Mouse (Mus musculus): Measurements from ENCODE around the gene Wdr35.
A peak's percentile ranks its signal among the peaks of the same experiment; 100 is the strongest.

Wdr35 gene

DNA sequence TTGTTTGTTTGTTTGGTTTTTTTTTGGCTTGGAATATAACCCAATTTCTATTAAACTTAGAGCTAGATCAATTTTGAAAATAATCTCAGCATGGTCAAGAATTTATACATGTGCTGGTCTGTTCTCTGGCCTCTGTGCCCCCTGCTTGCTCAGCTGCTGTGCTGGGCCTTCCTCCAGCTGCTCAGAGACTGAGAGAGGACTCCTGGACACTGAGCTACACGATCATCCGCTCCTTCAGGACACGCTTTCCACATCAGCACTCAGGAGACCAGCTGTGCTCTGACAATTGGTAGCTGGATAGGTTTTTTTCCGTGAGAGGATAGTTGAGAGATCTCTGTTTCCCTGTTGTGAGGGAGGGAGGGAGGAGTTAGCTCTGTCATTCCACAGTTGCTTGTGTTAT, 36.6 kb downstream of the Wdr35 start:
- no peak for DNase-seq

DNA sequence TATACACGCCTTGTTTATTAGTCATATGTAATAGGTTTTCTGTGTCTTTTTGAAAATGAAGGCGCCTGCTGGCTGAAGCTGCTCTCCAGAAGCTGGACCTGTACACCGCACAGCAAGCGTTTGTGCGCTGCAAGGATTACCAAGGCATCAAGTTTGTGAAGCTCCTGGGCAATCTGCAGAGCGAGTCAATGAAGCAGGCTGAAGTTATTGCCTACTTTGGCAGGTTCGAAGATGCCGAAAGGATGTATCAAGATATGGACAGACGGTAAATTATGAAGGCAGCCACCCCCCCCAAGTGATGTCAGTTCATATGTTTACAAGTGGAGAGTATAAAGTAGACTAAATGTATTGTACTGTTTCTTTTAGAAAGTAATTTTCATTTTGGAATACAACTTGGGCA, 42.7 kb downstream of the Wdr35 start:
- no peak for DNase-seq

DNA sequence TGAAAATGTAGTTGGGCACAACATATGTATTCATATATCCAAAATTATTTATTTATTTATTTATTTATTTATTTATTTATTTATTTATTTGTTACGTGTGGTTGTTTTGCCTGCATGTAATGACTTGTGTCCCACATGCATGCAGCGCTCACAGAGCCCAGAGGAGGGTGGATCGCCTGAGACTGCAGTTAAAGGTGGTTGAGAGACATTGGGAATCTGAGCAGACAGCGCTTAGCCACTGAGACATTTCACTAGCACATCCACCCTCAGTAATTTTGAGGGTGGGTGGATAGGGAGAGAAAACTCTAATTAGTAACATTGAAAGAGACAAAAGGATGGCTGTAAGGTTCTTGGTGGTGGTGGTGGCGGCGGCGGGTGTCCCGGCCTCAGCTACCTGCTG, 46.7 kb downstream of the Wdr35 start:
- no peak for DNase-seq

DNA sequence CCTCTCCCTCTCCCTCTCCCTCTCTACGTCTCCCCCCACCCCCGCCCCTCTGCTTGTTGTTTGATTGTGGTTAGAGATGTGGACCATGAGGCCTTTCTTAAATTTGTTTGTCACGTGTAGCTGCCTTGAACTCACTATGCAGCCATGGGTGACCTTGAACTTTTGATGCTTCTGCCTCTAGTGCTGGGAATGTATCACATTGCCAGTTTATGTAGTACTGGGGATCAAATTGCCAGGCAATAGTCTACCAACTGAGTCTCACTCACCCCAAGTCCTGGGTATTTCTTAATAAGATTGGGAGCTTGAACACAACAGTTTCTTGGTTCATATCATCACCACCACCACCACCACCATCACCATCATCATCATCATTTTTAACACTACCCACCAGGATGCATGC, 47.3 kb downstream of the Wdr35 start:
- DNase-seq = no peak

DNA sequence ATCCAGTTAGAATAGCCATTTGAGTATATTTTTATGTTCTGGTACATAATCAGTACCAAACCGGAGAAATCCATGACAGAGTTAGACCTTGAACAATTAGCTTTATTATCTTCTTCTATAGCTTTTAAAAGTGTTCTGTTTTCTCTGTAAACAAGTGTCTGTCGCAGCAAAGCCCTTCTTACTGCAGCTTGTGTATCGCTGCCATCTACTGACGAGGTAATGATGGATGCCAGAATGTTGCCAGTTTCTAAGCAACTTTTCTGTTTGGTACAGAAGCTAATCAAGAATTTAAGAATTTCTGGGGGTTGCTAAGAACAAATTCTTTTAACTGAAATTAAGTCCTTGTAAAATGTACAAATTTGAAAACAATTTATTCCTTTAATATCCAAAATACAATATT, 49.3 kb downstream of the Wdr35 start:
- DNase-seq = no peak

DNA sequence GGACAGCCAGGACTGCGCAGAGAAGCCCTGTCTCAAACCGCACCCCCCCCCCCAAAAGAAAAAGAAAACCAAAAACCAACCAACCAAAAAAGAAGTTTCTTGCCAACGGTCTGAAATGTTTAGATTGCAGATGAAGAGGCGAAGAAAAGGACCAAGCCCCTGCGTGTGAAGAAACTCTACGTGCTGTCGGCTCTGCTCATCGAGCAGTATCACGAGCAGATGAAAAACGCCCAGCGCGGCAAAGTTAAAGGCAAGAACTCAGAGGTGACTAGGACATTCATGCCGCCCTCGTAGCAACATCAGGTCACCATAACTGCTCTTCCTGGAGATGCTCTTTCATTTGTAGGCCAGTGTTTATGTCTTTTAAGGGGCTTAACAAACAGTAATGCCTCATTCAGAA, 50.4 kb downstream of the Wdr35 start:
- DNase-seq = no peak

DNA sequence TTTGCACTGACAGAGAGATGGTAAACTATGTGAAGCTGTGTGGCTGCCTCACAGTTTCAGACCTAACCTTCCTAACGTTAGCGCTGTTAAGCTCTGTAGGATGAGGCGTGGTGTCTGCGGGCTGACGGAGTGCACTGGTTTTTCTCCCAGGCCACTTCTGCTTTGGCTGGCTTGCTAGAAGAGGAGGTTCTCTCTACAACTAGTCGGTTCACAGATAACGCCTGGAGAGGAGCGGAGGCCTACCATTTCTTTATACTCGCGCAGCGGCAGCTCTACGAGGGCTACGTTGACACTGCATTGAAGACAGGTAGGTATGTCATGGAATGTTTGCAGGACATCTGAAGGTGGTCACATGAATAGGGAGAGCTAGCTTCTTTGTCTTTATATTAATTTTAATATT, 51.0 kb downstream of the Wdr35 start:
- no peak for DNase-seq

DNA sequence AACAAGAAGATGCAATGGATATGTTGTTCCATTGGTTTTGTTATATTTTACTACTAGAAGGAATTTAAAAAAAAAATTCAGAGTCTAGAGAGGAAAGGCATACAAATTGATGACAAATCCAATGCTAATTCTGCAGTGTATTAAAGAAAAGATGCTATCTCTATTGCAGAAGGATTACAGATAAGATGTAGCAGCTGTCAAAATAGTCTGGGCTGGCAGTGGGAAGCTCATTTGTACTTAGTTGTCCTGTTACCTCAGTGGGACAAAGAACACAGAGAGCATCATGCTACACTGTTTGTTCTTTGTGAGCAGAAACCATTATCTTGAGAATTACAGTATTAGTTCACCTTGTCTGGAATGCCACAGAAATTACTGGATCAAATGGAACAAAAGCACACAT, 53.2 kb downstream of the Wdr35 start:
- DNase-seq = no peak

DNA sequence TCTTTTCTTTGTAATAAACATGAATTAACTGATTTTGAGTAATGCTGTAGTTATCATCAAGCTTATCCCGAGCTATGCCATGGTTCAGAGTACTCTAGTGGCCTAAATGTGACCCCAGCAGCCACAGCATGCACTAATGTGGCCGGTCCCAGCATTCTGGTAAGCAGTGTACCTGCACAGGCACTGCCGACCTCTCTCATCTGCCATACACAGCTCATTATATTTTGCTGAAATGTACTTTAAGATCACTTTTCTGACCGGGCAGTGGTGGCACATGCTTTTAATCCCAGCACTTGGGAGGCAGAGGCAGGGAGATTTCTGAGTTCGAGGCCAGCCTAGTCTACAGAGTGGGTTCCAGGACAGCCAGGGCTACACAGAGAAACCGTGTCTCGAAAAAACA, 55.1 kb downstream of the Wdr35 start:
- DNase-seq = peak; percentile 28

DNA sequence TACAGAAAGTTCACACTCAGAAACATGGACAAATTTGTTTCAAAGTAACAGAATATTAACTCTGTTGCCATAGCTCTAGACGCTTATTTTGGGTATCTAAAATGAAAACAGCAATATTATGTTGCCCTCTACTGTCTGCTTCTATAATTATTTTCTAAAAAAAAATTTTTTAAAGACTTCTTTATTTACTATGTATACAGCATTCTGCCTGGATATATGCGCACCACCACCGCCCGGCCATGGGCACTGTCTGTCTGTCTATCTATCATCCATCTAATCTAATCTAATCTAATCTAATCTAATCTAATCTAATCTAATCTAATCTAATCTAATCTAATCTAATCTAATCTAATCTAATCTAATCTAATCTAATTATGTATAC, 55.8 kb downstream of the Wdr35 start:
- no peak for DNase-seq

DNA sequence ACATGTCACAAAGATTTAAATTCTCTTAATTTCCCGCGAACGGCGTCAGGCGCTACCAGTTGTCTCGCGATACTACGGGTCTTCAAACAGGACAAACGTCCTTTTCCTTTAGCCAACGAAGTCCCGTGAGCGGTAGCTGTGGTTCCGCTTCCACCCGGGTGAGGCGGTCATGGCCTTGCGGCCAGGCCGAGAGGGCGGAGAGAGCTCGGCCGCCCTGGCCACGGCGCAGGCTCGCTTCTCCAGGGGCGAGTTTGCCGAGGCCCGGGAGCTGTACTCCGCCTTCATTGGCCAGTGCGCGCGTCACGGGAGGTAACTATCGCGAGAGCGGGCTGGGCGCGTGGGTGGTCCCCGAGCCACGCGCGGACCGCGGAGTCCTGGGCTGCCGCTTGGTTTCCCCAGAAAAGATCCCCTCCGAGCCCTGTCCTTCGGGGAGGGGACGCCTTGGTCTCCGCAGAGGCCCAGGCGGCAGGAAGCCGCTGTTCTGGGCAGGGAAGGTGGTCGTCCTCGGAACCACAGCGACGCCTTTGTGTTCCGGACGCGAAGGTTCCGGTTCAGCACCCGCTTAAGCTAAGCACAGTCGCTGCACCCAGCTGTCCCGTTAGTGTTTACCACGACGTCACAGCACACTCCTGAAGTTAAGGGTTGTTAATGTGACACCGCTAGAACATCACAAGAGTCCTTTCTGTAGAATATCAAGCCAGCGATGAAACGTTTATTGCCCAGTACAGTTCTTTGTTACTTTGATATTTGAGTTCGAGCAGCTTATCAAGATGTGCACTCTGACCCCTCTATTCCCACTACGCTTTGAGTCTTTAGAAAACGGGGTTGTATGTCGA, 56.4 kb downstream of the Wdr35 start, which contains the start of gene Ttc32:
Gene Ttc32 (plus strand): TSS at position 110 of the 836 bp plus-strand sequence.
- peak; percentile 94 for DNase-seq

DNA sequence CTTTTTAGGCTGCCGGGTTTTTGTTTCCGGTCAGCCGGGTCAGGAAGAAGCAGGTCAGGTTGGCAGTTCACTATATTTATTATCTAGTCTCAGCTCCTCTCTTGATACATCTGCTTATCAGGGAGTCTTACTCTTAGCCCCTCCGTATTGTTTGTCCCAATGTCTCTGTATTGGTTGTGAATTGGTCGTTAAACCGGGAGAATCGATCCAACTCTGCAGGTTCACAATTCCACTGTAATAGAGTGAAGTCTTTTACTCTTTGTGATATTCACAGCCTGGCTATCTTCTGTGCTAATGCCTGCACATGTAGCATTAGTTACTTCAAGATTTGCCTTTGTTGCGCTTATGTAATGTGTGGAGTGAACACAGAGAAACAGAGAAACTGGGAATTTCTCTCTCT, 57.5 kb downstream of the Wdr35 start:
- DNase-seq = peak; percentile 10

DNA sequence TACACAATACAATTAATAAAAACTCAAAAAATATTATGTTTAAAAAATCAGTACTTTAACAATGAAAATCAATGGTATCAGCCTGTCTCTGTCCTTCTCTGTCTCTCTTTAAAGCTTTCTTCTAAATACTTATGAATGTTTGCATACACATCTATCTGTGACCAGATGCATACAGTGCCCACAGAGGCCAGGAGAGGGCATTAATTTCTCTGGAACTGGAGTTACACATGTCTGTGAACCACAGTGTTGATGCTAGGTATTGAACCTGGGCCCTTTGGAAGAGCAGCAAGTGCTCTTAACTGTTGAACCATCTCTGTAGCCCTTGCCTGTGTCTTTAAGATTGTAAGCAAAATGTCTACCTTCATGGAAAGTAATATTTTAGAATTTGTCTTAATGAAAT, 59.4 kb downstream of the Wdr35 start:
- DNase-seq = no peak

DNA sequence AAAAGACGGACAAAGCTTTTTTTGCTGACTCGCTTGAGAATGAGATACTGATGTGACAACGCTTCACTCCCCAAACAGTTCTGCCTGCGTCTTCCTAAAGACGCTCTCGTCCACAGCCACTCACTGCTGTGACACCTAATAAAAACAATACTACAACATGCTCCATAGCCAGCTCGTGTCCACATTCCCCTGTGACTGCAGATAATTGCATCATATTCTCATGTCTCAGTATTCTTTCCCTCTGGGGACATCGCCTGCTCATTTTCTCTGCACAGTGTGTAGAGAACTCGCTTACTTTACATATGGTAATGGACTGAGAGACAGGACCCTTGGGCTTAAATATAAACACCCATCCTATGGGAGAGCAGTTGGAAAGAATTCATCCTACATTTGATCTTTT, 62.7 kb downstream of the Wdr35 start:
- no peak for DNase-seq

DNA sequence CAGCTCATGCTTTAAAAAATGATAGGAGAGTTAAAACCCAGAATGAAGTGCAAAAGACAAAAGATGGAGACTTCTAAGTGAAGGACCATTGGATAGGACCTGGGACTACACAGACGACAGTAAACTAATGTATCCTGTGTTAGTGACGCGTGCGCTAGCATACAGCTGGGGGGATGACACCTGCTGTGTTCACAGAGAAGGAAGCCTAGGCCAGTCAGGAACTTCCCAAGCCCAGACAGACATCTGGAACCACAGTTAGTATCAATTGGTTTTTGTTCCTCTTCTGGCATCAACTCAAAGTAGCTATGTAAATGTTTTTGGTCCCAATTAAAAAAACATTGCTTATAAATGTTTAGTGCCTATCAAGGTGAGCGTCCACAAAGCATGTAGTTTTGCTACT, 66.5 kb downstream of the Wdr35 start:
- DNase-seq = no peak

DNA sequence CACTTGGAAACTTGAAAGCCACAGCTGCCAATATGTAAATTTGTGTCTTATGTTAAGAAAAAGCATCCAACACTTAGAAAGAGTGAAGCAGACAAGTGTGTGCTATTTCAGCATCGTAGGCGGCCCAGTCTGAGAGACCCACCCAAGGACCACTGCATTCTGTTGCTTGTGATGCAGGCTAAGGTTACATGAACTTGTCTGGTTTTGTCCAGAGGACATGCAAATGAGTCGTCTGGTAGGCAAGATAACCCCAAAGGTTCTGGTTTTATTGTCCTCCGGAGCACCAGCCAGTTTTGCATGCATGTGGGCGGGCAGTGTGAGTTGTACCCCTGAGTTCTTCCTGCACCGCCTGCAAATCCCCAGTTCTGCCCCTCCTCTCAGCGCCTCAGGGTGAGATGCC, 67.0 kb downstream of the Wdr35 start:
- DNase-seq = no peak

DNA sequence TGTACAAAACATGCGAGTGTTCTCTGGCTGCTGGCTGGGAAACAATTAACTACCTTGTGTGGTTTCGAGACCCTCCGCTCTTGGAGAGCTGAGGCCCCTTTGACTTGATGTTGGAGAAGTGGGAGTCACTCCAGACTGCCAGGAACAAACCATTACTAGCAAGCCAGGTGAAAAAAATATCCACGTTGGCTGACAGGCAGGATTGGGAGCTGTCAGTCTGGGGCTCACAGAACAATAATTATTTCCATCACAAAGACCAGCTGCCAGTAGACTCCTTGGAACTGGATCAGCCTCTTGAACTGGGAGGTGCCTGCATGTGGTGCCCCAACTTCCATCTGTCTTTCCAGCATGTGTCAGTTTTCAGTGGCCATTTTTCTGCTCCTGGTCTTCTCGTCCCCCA, 68.6 kb downstream of the Wdr35 start:
- no peak for DNase-seq

DNA sequence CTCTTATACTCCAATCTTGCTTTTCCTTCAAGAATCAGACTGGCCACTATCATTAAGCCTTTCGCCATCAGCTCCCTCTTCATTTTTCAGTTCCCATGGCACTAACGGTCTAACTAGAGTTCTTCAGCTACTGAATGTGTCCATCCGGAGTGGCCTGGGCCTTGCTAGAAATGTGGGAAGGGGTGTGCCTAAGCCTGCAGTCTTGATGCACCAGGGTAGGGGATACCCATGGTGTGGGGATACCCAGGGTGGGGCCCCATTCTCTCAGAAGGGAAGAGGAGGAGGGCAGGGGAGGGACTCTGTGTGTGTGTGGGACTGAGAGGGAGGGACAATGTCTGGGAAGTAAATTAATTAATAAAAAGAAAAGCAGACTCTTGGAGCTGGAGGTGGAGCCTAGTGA, 69.1 kb downstream of the Wdr35 start:
- no peak for DNase-seq

DNA sequence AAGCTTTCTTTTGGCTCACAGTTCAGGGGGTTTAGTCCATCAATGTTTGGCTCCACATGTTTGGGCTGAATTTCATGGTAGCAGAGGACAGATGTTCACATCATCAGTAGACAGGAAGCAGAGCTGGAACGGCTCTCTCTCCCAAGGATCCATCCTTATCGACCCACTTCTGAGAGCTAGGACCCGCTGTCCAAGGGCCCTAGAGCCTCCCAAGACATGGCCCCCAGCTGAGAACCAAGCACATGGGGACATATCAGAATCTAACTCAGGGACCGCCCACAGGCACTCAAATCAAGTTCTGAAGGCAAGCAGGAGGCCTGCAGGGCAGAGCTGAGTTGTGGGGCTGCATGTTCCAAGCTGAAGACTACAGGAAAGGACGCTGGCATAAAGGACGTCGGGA, 71.0 kb downstream of the Wdr35 start:
- DNase-seq = no peak

DNA sequence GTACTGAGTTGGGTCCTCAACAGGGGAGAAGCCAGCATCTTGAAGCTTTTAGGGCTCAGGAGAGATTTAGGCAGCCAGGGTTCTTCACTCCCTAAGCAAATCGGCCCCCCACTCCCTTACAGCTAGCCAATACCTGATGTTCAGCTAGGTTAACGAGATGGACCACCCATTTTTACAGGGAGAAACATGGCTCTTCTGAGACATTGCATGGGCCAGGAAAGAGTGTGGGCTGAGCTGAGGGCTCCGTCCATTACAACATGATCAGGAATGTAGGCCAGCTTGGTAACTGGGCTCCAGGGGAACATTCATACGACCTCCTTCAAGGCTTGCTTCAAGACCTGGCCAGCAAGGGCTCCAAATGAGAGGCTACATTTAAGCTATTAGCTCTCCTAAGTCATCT, 73.0 kb downstream of the Wdr35 start:
- no peak for DNase-seq

DNA sequence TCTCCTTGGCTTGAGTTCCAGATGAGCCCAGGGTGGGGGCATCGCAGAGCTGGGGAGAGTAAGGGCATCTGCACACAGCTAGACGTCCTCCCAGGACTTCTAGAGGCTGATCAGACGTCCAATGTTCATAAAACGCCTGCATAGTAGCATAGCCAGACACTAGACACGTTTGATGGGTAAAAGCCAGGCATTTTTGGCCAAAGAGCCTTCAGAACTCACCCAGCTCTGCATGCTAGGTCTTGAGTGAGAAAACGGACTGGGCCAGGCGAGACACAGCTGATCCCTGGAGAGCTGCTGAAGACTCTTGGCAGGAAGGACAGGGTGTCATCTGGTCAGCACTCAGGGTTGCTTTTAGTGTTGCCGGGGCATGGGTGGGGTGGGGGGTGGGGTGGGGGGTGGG, 74.4 kb downstream of the Wdr35 start:
- DNase-seq = no peak

DNA sequence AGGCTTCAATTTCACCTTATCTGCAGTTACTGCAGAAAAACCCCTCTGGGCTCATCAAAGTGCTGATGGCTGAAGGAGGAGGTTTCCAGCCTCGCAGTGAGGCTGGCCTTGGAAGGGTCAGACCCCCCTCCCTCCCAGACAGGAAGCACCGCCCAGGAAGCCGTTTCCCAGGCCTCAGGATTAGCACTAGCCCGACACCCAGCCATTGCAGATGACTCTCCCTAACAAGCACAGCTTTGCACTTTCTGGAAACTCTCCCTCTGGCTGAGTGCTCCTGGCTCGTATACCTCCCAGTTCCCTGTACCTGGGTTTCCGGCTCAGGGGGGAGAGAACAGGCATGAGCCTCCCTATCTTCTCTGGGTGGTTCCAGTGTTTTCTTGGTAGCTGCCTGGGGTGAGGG, 77.1 kb downstream of the Wdr35 start:
- no peak for DNase-seq

DNA sequence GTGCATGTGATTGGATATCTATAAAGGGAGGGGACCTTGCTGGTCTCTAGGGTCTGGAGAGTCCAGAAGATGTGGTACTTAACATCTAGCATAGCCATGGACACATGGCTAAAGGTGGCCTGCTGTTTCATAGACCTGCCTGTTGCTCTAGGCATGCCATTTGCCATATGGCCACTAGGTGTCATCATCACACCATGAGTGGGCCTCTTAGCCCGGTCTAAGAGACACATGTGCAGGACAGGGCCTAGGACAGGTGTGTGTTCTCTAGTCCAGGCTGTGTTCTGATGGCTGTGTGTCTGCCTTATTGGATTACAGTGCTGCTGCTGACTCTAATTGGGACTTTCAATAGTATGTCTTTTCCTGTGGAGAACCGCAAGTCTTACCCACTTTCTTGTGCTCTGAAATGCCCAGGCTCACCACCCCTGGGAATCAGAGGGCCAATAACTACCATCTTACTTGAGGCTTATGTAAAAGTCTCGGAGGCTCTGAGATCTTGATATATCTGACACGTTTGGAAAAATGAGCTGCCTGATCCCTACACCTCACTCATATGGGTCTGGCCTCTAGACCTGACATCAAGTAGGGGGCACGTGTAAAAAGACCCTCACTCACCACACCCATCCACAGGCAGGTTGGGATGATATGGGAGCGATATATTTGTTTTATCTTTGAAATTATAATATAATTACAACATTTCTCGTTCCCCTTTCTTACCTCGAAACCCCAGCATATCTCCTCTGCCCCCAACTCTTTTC, 78.6 kb downstream of the Wdr35 start:
- DNase-seq = peak; percentile 82

DNA sequence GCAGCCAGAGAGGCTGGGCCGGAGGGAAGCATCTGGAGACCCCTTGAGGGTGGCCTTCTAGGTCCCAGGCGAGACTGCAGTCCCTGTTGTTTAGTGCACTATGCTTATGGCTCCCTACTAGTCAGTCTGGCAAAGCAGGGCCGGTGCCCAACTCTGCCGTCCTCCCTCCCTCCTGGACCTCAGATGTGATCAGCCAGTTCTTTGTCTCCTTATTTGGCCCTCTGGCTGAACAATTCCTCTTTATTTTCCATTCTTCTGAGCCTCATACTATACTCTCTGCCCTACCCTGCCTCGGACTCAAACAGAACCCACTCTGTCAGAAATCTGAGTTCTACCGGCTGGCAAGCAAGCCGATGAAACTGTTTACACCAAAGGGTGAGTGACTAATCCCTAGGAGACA, 79.7 kb downstream of the Wdr35 start:
- DNase-seq = peak; percentile 10

DNA sequence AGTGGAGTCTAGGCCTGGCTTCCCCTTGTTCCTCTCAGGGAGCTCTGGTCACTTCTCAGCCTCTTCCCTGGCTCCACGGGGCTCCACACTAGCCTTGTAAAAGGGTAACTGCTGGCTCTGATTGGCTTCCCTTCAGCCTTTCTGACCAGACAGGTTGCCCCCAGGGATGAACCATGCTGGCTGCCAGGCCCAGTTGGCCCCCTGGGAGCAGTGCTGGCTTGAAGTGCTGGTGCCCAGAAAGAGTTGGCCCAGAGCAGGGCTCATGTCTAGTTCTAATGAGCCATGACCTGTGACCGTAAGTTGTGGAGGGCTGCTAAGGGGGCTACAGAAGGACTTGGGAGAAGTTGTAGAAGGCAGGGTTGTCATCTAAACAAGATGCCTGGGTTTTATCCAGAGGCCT, 80.3 kb downstream of the Wdr35 start:
- DNase-seq = no peak

Data from cerebellum, adult 9-10 months (tissue).